Mouse (Mus musculus) hindbrain, postnatal 0 days (tissue): Measurements from ENCODE around the gene Sec14l2. TPM values are rescaled to one million over a fixed set of nuclear protein-coding genes. Genes with fewer than 3 reads are reported as not detected.
A peak's percentile ranks its signal among the peaks of the same experiment; 100 is the strongest.

Source experiments
- ATAC-seq: fragments of 200-750 bp; cut with Nextera tagmentation; 2 replicates; pipeline ENCODE4 v1.8.0; 2017; ENCODE audit warnings: mild to moderate bottlenecking, moderate TSS enrichment, moderate library complexity
- DNase-seq: peaks from one replicate; pipeline ENCODE4 v3.0.0-alpha.2; 2015; ENCODE audit warnings: low spot score
- H3K27ac ChIP-seq: fragments of 300-500 bp; sonication (generic); 2 replicates; pipeline ENCODE4 v1.5.1; 2014; ENCODE audit warnings: mild to moderate bottlenecking
- H3K27me3 ChIP-seq: fragments of 300-500 bp; sonication (generic); 2 replicates; pipeline ENCODE4 v1.6.1; 2014; ENCODE audit warnings: low read length, mixed read lengths; ENCODE audit not compliant: insufficient read depth
- H3K36me3 ChIP-seq: fragments of 300-500 bp; sonication (generic); 2 replicates; pipeline ENCODE4 v1.6.1; 2014; ENCODE audit warnings: low read length, mixed read lengths; ENCODE audit not compliant: insufficient read depth
- H3K4me1 ChIP-seq: fragments of 300-500 bp; sonication (generic); 2 replicates; pipeline ENCODE4 v1.6.1; 2014; ENCODE audit warnings: antibody characterized with exemption, low read length, mixed read lengths; ENCODE audit not compliant: insufficient read depth
- H3K4me2 ChIP-seq: fragments of 300-500 bp; sonication (generic); 2 replicates; pipeline ENCODE4 v1.6.1; 2014; ENCODE audit warnings: low read depth, mild to moderate bottlenecking, low read length, moderate library complexity, mixed read lengths
- H3K4me3 ChIP-seq: fragments of 300-500 bp; sonication (generic); 2 replicates; pipeline ENCODE4 v1.5.1; 2014; ENCODE audit warnings: low read length
- H3K9ac ChIP-seq: fragments of 300-500 bp; sonication (generic); replicated peaks from 2 replicates; pipeline ENCODE4 v1.6.1; 2014; ENCODE audit warnings: mild to moderate bottlenecking, low read length, moderate library complexity, mixed read lengths
- H3K9me3 ChIP-seq: fragments of 300-500 bp; sonication (generic); 2 replicates; pipeline ENCODE4 v1.6.1; 2016; ENCODE audit warnings: low read length, mixed read lengths
- CTCF ChIP-seq: IDR thresholded peaks from 2 replicates; pipeline ENCODE4 v1.5.1; 2016; ENCODE audit warnings: antibody characterized with exemption, control low read depth, low read depth
- WGBS: fragments of 180-500 bp; shearing (Covaris S2); extraction: QIAGEN DNeasy Blood & Tissue Kit; methylation state at CpG from one replicate; pipeline ENCODE4 v1.1.7; 2014; 5-methylcytosine and 5-hydroxymethylcytosine counted together
- polyA plus RNA-seq: library from polyadenylated mRNA; unstranded; fragments of >200 nt; fragmentation: Nextera tagmentation; extraction: Ambion mirVana; gene quantifications from 2 replicates; pipeline ENCODE4 v1.2.1, GENCODE M21; 2015
- total RNA-seq: library from RNA; depleted of rRNA; stranded (reverse); fragments of >200 nt; gene quantifications from 2 replicates; pipeline ENCODE4 v1.2.3, GENCODE M21; 2014

Sec14l2 gene
- total and polyA plus RNA-seq, 2 experiments from 2014 or later = 8.1 to 13.4 TPM

- Histone ChIP-seq H3K27ac (no peak overlapping the region), H3K4me2 (no peak overlapping the region), H3K9ac (no peak overlapping the region), H3K36me3 (peaks cover 4% of the 10 kb centered on the region; the same call in 1 of the 2 replicates), H3K4me3 (no peak overlapping the region), H3K27me3 (no peaks in the 10 kb centered on the region), H3K4me1 (no peaks in the 10 kb centered on the region), H3K9me3 (no peaks in the 10 kb centered on the region)
- no peak for ATAC-seq
- no peak for DNase-seq
- TF ChIP-seq CTCF = no peak
- WGBS = 44% methylated on average over 1 of the region's 1 CpGs
Observed at GRCm38 (mm10) chr11:4086246-4086645, 37.0 kb downstream of the Sec14l2 start.

GRCm38 (mm10) chr11:4083316-4084078 is 39.7 kb downstream of the Sec14l2 start:
- ATAC-seq (peak; percentile 47; the same call in 1 of the 2 replicates), DNase-seq (peak; percentile 94)
- Histone ChIP-seq H3K4me1 (no peaks in the 10 kb centered on the region), H3K4me2 (no peak overlapping the region), H3K27ac (no peak overlapping the region), H3K4me3 (no peak overlapping the region), H3K9ac (no peak overlapping the region), H3K36me3 (no peaks in the 10 kb centered on the region), H3K27me3 (no peaks in the 10 kb centered on the region), H3K9me3 (no peaks in the 10 kb centered on the region)
- WGBS = 32% methylated on average over 5 of the region's 5 CpGs
- TF ChIP-seq CTCF = peak; percentile 92

DNA sequence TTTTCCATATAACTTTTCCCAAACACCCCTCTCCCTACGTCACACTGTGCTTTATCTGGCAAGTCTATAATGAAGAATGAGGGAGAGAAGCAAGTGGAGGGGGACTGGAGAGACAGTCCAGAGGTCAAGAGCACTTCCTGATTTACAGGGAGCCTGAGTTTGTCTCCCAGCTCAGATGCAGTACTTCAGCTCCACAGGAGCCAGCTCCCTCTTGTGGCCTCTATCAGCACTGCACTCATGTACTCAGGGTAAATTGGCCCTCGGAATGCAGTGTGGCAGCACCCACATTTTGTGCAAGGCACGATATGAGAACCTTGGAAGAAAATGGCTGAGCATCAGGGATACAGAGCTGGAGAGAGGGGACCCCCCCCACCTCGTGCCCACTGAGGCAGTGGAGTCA is 43.0 kb downstream of the Sec14l2 start:
- Histone ChIP-seq H3K27ac (no peak overlapping the region), H3K4me1 (no peaks in the 10 kb centered on the region), H3K9me3 (no peaks in the 10 kb centered on the region), H3K4me3 (no peak overlapping the region), H3K4me2 (no peak overlapping the region), H3K9ac (no peak overlapping the region), H3K36me3 (no peaks in the 10 kb centered on the region), H3K27me3 (no peaks in the 10 kb centered on the region)
- ATAC-seq (0 out of 2 replicates have a peak, but pooled peaks have one; percentile 35), DNase-seq (peak; percentile 80)
- TF ChIP-seq CTCF = peak; percentile 91
- 6% methylated on average over 4 of the region's 4 CpGs for WGBS

DNA sequence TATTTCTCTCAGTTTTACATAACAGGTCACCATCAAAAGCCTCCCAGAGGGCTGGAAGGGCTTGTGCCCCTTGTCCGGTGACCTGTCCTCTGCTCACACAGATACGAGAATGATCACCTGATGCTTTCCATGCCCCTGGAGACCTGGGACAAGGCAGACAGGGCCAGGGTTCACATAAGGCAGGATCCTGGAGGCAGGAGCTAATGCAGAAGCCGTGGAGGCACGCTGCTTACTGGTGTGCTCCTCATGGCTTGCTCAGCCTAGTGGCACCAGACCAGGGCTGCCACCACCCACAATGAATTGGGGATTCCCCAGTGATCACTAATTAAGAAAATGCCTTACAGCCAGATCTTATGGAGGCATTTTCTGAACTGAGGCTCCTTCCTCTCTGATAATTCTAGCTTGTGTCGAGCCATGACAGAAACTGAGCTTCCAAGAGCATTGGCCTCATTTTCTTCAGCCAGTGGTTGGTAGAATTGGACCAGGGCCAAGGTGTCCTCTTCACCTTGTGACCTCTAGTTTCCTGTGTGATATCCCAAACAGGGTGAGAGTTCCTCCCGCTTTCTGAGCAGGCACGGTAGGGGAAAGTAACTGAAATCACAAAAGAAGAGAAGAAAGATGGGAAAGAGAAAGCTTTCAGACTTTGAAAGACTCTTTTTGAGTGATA is 44.8 kb downstream of the Sec14l2 start:
- no peak overlapping the region for H3K4me3 ChIP-seq
- 84% methylated on average over 7 of the region's 7 CpGs for WGBS
- no peak overlapping the region for H3K4me2 ChIP-seq
- H3K9ac ChIP-seq = no peak overlapping the region
- H3K9me3 ChIP-seq = no peaks in the 10 kb centered on the region
- H3K27me3 ChIP-seq = no peaks in the 10 kb centered on the region
- no peak overlapping the region for H3K27ac ChIP-seq
- TF ChIP-seq CTCF = no peak
- H3K4me1 ChIP-seq = no peaks in the 10 kb centered on the region
- no peak for DNase-seq
- no peak for ATAC-seq
- H3K36me3 ChIP-seq = no peaks in the 10 kb centered on the region

- no peak overlapping the region for H3K4me2 ChIP-seq
- peak; percentile 23 for DNase-seq
- H3K4me1 ChIP-seq = no peaks in the 10 kb centered on the region
- WGBS = 15% methylated on average over 8 of the region's 8 CpGs
- H3K9ac ChIP-seq = no peak overlapping the region
- no peaks in the 10 kb centered on the region for H3K36me3 ChIP-seq
- H3K9me3 ChIP-seq = no peaks in the 10 kb centered on the region
- no peak for ATAC-seq
- H3K27me3 ChIP-seq = no peaks in the 10 kb centered on the region
- H3K27ac ChIP-seq = no peak overlapping the region
- H3K4me3 ChIP-seq = no peak overlapping the region
- no peak for TF ChIP-seq CTCF
Observed at GRCm38 (mm10) chr11:4076633-4077032, 46.6 kb downstream of the Sec14l2 start.

- no peaks in the 10 kb centered on the region for H3K36me3 ChIP-seq
- H3K9me3 ChIP-seq = no peaks in the 10 kb centered on the region
- ATAC-seq (peak; percentile 76; the same call in 1 of the 2 replicates), DNase-seq (peak; percentile 61)
- H3K9ac ChIP-seq = no peak overlapping the region
- 0 out of 2 replicates have a peak, but pooled peaks cover 5% of the 10 kb centered on the region for H3K4me1 ChIP-seq
- no peak overlapping the region for H3K27ac ChIP-seq
- H3K27me3 ChIP-seq = no peaks in the 10 kb centered on the region
- no peak for TF ChIP-seq CTCF
- H3K4me2 ChIP-seq = no peak overlapping the region
- 56% methylated on average over 1 of the region's 1 CpGs for WGBS
- H3K4me3 ChIP-seq = no peak overlapping the region
Observed at GRCm38 (mm10) chr11:4069664-4070063, 53.6 kb downstream of the Sec14l2 start.
